Mouse (Mus musculus) layer of hippocampus, postnatal 14 days (tissue): ENCODE results near the gene Slc35b2. TPM values are rescaled to one million over a fixed set of nuclear protein-coding genes. Genes with fewer than 3 reads are reported as not detected.

Source experiments
- total RNA-seq, 2 experiments: library from RNA; stranded (reverse); gene quantifications; 2 replicates each; pipeline ENCODE4 v1.2.3; 2021

The Slc35b2 gene
- total RNA-seq, 2 experiments from 2014 or later: 47.3 to 52.8 TPM

Other genes starting within 250 kb of the Slc35b2 start
- gene Cdc5l, start 130.1 kb upstream of the Slc35b2 start, total RNA-seq: 10 to 100 TPM; 47.0 to 50.2 TPM
- gene Spats1, start 88.5 kb upstream of the Slc35b2 start, total RNA-seq: 1 to 10 TPM; 5.0 to 5.4 TPM
- 10 to 100 TPM; 20.4 to 24.2 TPM for gene Aars2, start 57.0 kb upstream of the Slc35b2 start, total RNA-seq
- gene Tcte1, start 40.4 kb upstream of the Slc35b2 start, total RNA-seq: 1 to 10 TPM in 1 of 2 experiments, under 1 TPM in 1; 0.88 to 1.1 TPM
- 100 to 1,000 TPM; 106 to 107 TPM for gene Tmem151b, start 14.2 kb upstream of the Slc35b2 start, total RNA-seq
- 1 to 10 TPM; 3.4 to 3.6 TPM for gene Nfkbie, start 8.2 kb upstream of the Slc35b2 start, total RNA-seq
- 1,000 to 10,000 TPM; 1,658 to 1,733 TPM for gene Hsp90ab1, start 9.4 kb downstream of the Slc35b2 start, total RNA-seq
- 10 to 100 TPM; 17.5 to 22.9 TPM for gene Slc29a1, start 35.7 kb downstream of the Slc35b2 start, total RNA-seq
- not detected for gene Mymx, start 38.2 kb downstream of the Slc35b2 start, total RNA-seq
- gene Capn11, start 95.5 kb downstream of the Slc35b2 start, total RNA-seq: under 1 TPM; 0.14 to 0.25 TPM
- gene Mrpl14, start 122.4 kb downstream of the Slc35b2 start, total RNA-seq: 10 to 100 TPM; 36.4 to 43.5 TPM
- 100 to 1,000 TPM; 219 to 224 TPM for gene Tmem63b, start 123.0 kb downstream of the Slc35b2 start, total RNA-seq
- not detected for gene 1600014C23Rik, start 170.0 kb downstream of the Slc35b2 start, total RNA-seq